Mouse (Mus musculus) ES-CJ7 (cell line): ENCODE results near the gene Gm17949.

ENCODE experiments used
- DNase-seq: peaks from one replicate; pipeline ENCODE4 v3.0.0; 2011; ENCODE audit warnings: low read depth, low spot score

Gm17949 gene

GRCm38 (mm10) chr17:57011236-57012141 is at the start of gene Gm17949, which contains the start of gene Gtf2f1:
TSS of gene Gm17949 (plus strand) at chr17:57011469.
TSS of gene Gtf2f1 (minus strand) at chr17:57011288.
- DNase-seq = peak; percentile 99

GRCm38 (mm10) chr17:56961880-56962279 is 49.4 kb upstream of the Gm17949 start:
- DNase-seq = no peak

- DNase-seq = peak; percentile 60
These were observed 48.4 kb upstream of the Gm17949 start for GRCm38 (mm10) chr17:56962642-56963405.

GRCm38 (mm10) chr17:56963646-56964045 is 47.6 kb upstream of the Gm17949 start:
- DNase-seq = no peak

- no peak for DNase-seq
These were observed 41.9 kb upstream of the Gm17949 start for GRCm38 (mm10) chr17:56969321-56969720.

GRCm38 (mm10) chr17:56970081-56970480 is 41.2 kb upstream of the Gm17949 start:
- no peak for DNase-seq

GRCm38 (mm10) chr17:56973956-56974707 is 37.1 kb upstream of the Gm17949 start:
- peak; percentile 79 for DNase-seq

GRCm38 (mm10) chr17:56974708-56975240 is 36.5 kb upstream of the Gm17949 start:
- DNase-seq = no peak

- DNase-seq = no peak
These were observed 35.9 kb upstream of the Gm17949 start for GRCm38 (mm10) chr17:56975391-56975790.

GRCm38 (mm10) chr17:56976531-56977390 is 34.5 kb upstream of the Gm17949 start:
- DNase-seq = no peak

- no peak for DNase-seq
These were observed 31.7 kb upstream of the Gm17949 start for GRCm38 (mm10) chr17:56979524-56979923.

GRCm38 (mm10) chr17:56981049-56981448 is 30.2 kb upstream of the Gm17949 start:
- DNase-seq = no peak

- DNase-seq = no peak
These were observed 29.3 kb upstream of the Gm17949 start, which contains the start of gene Acer1 for GRCm38 (mm10) chr17:56982013-56982412. TSS of gene Acer1 (minus strand) at chr17:56982126.

GRCm38 (mm10) chr17:56984886-56985285 is 26.4 kb upstream of the Gm17949 start:
- no peak for DNase-seq

- no peak for DNase-seq
These were observed 25.6 kb upstream of the Gm17949 start for GRCm38 (mm10) chr17:56985656-56986055.

GRCm38 (mm10) chr17:56986105-56986805 is 25.0 kb upstream of the Gm17949 start:
- no peak for DNase-seq

GRCm38 (mm10) chr17:56988441-56988840 is 22.8 kb upstream of the Gm17949 start:
- DNase-seq = peak; percentile 44

GRCm38 (mm10) chr17:56988921-56989430 is 22.3 kb upstream of the Gm17949 start:
- DNase-seq = no peak

GRCm38 (mm10) chr17:56989467-56990114 is 21.7 kb upstream of the Gm17949 start:
- DNase-seq = peak; percentile 92
